Mouse (Mus musculus) heart, postnatal 0 days (tissue): ENCODE measurements around the gene Slc17a9.

ENCODE experiments used
- CTCF ChIP-seq: IDR thresholded peaks from 2 replicates; pipeline ENCODE4 v1.5.1; 2016; ENCODE audit warnings: antibody characterized with exemption, control low read depth, low read depth
- EP300 ChIP-seq: IDR thresholded peaks from 2 replicates; pipeline ENCODE4 v1.6.1; 2016; ENCODE audit warnings: antibody characterized with exemption, low read depth

DNA sequence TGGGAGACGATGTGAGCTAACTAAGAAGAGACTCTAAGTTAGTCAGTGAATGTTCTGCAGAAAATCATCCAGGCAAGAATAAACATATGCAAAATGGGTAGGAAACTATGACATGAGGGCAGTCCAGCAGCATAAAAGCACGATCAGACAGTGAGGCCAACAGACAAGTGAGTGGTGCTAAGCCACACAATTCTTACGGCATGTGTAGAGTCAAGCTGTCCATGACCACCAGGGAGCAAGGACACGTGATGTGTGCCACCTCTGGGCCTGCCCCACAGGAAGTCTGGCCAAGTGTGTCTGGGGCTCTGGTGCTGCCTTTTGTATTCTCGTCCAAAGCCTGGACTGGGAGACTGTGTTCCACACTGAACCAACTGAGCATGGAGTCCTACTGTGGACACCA, 35.2 kb upstream of the Slc17a9 start:
- TF ChIP-seq CTCF (no peak), EP300 (no peak)
